Mouse (Mus musculus) lung, adult 2 months (tissue): ENCODE results near the gene Limk1.

Source experiments
- CTCF ChIP-seq: fragments of 200-500 bp; IDR thresholded peaks from 2 replicates; pipeline ENCODE4 v1.5.1; 2011; ENCODE audit warnings: mild to moderate bottlenecking, low read length, control low read depth; ENCODE audit not compliant: insufficient read depth
- POLR2A ChIP-seq: fragments of 200-500 bp; IDR thresholded peaks from 2 replicates; pipeline ENCODE4 v1.6.1; 2011; ENCODE audit warnings: low read depth, mild to moderate bottlenecking, control low read depth, low read length, borderline replicate concordance; ENCODE audit errors: extremely low read depth

GRCm38 (mm10) chr5:134733241-134733640 lies 44.8 kb upstream of the Limk1 start:
- TF ChIP-seq CTCF = no peak
- TF ChIP-seq POLR2A = no peak
